Mouse (Mus musculus) limb, embryonic 10.5 days (tissue): ENCODE data around the gene Fcamr. TPM values are rescaled to one million over a fixed set of nuclear protein-coding genes. Genes with fewer than 3 reads are reported as not detected.

Source experiments
- DNase-seq: peaks from one replicate; pipeline ENCODE4 v3.0.0-alpha.2; 2017; ENCODE audit warnings: low spot score
- H3K27ac ChIP-seq: fragments of 300-500 bp; sonication (generic); 2 replicates; pipeline ENCODE4 v1.5.1; 2016; ENCODE audit warnings: mild to moderate bottlenecking
- H3K27me3 ChIP-seq: fragments of 300-500 bp; sonication (generic); 2 replicates; pipeline ENCODE4 v1.6.1; 2016; ENCODE audit warnings: low read depth, mild to moderate bottlenecking; ENCODE audit not compliant: poor library complexity, severe bottlenecking
- H3K36me3 ChIP-seq: fragments of 300-500 bp; sonication (generic); 2 replicates; pipeline ENCODE4 v1.6.1; 2016; ENCODE audit warnings: mild to moderate bottlenecking, moderate library complexity
- H3K4me1 ChIP-seq: fragments of 300-500 bp; sonication (generic); 2 replicates; pipeline ENCODE4 v1.6.1; 2016
- H3K4me3 ChIP-seq: fragments of 300-500 bp; sonication (generic); 2 replicates; pipeline ENCODE4 v1.5.1; 2016; ENCODE audit warnings: mild to moderate bottlenecking, moderate library complexity
- H3K9me3 ChIP-seq: fragments of 300-500 bp; sonication (generic); replicated peaks from 2 replicates; pipeline ENCODE4 v1.6.1; 2016; ENCODE audit warnings: mild to moderate bottlenecking
- WGBS: fragments of 180-500 bp; shearing (Covaris S2); methylation state at CpG from one replicate; pipeline ENCODE4 v1.1.7; 2016; 5-methylcytosine and 5-hydroxymethylcytosine counted together
- polyA plus RNA-seq: library from polyadenylated mRNA; unstranded; fragments of >200 nt; fragmentation: Nextera tagmentation; extraction: Ambion mirVana; gene quantifications from 2 replicates; pipeline ENCODE4 v1.2.1, GENCODE M21; 2016

Gene Fcamr
- polyA plus RNA-seq, 1 experiment from 2014 or later, result not detected

GRCm38 (mm10) chr1:130841621-130842020 is 40.9 kb downstream of the Fcamr start:
- Histone ChIP-seq H3K9me3 (no peaks in the 10 kb centered on the region), H3K27ac (no peak overlapping the region), H3K4me1 (0 out of 2 replicates have a peak, but pooled peaks cover 12% of the 10 kb centered on the region), H3K27me3 (no peaks in the 10 kb centered on the region), H3K4me3 (no peak overlapping the region), H3K36me3 (no peaks in the 10 kb centered on the region)
- 87% methylated on average over 7 of the region's 7 CpGs for WGBS
- DNase-seq, result no peak

- Histone ChIP-seq H3K27me3 (no peaks in the 10 kb centered on the region), H3K36me3 (no peaks in the 10 kb centered on the region), H3K27ac (no peak overlapping the region), H3K9me3 (no peaks in the 10 kb centered on the region), H3K4me1 (0 out of 2 replicates have a peak, but pooled peaks cover 12% of the 10 kb centered on the region), H3K4me3 (no peak overlapping the region)
- DNase-seq, result no peak
- WGBS, result 90% methylated on average over 7 of the region's 7 CpGs
Observed at GRCm38 (mm10) chr1:130844516-130844915, 43.8 kb downstream of the Fcamr start.

GRCm38 (mm10) chr1:130849530-130850214 is 49.0 kb downstream of the Fcamr start:
- no peak for DNase-seq
- Histone ChIP-seq H3K27me3 (no peaks in the 10 kb centered on the region), H3K4me3 (no peak overlapping the region), H3K9me3 (no peaks in the 10 kb centered on the region), H3K4me1 (no peaks in the 10 kb centered on the region), H3K27ac (no peak overlapping the region), H3K36me3 (no peaks in the 10 kb centered on the region)
- 87% methylated on average over 10 of the region's 10 CpGs for WGBS

- Histone ChIP-seq H3K4me1 (no peaks in the 10 kb centered on the region), H3K9me3 (no peaks in the 10 kb centered on the region), H3K27me3 (no peaks in the 10 kb centered on the region), H3K36me3 (no peaks in the 10 kb centered on the region), H3K27ac (no peak overlapping the region), H3K4me3 (no peak overlapping the region)
- no peak for DNase-seq
- WGBS, result 90% methylated on average over 5 of the region's 5 CpGs
Observed at GRCm38 (mm10) chr1:130850405-130850804, 49.7 kb downstream of the Fcamr start.

GRCm38 (mm10) chr1:130854819-130855218 is 54.1 kb downstream of the Fcamr start:
- H3K4me3 ChIP-seq, result no peak overlapping the region
- H3K27me3 ChIP-seq, result no peaks in the 10 kb centered on the region
- H3K27ac ChIP-seq, result no peak overlapping the region
- H3K4me1 ChIP-seq, result no peaks in the 10 kb centered on the region
- no peaks in the 10 kb centered on the region for H3K9me3 ChIP-seq
- no peak for DNase-seq
- WGBS, result 89% methylated on average over 9 of the region's 9 CpGs
- H3K36me3 ChIP-seq, result no peaks in the 10 kb centered on the region

- Histone ChIP-seq H3K9me3 (no peaks in the 10 kb centered on the region), H3K36me3 (no peaks in the 10 kb centered on the region), H3K4me1 (no peaks in the 10 kb centered on the region), H3K27ac (no peak overlapping the region), H3K27me3 (no peaks in the 10 kb centered on the region), H3K4me3 (no peak overlapping the region)
- DNase-seq, result no peak
- WGBS, result 85% methylated on average over 2 of the region's 2 CpGs
Observed at GRCm38 (mm10) chr1:130855723-130856122, 55.0 kb downstream of the Fcamr start.

- H3K27me3 ChIP-seq, result no peaks in the 10 kb centered on the region
- no peaks in the 10 kb centered on the region for H3K4me1 ChIP-seq
- H3K27ac ChIP-seq, result no peak overlapping the region
- DNase-seq, result no peak
- no peaks in the 10 kb centered on the region for H3K36me3 ChIP-seq
- WGBS, result 80% methylated on average over 4 of the region's 4 CpGs
- no peak overlapping the region for H3K4me3 ChIP-seq
- H3K9me3 ChIP-seq, result no peaks in the 10 kb centered on the region
Observed at GRCm38 (mm10) chr1:130857456-130857855, 56.8 kb downstream of the Fcamr start.

- Histone ChIP-seq H3K9me3 (no peaks in the 10 kb centered on the region), H3K36me3 (no peaks in the 10 kb centered on the region), H3K27me3 (no peaks in the 10 kb centered on the region), H3K27ac (no peak overlapping the region), H3K4me3 (no peak overlapping the region), H3K4me1 (no peaks in the 10 kb centered on the region)
- DNase-seq, result no peak
- WGBS, result 89% methylated on average over 4 of the region's 4 CpGs
Observed at GRCm38 (mm10) chr1:130864238-130864637, 63.5 kb downstream of the Fcamr start.

Other genes with a start within 250 kb of the Fcamr start
- gene Zp3r, start 171.3 kb upstream of the Fcamr start, polyA plus RNA-seq, result not detected in 2 replicates
- gene C4bp, start 139.3 kb upstream of the Fcamr start, polyA plus RNA-seq, result not detected in 2 replicates
- gene Gm29427, start 85.1 kb upstream of the Fcamr start, polyA plus RNA-seq, result not detected in 2 replicates
- 6.0 and 8.2 TPM in 2 replicates for gene Yod1, start 83.6 kb upstream of the Fcamr start, polyA plus RNA-seq
- gene Pfkfb2, start 71.6 kb upstream of the Fcamr start, polyA plus RNA-seq, result 3.4 and 5.1 TPM in 2 replicates
- gene AA986860, start 68.9 kb upstream of the Fcamr start, polyA plus RNA-seq, result 0.23 and 0.38 TPM in 2 replicates
- not detected in 2 replicates for gene Pigr, start 25.8 kb downstream of the Fcamr start, polyA plus RNA-seq
- gene Fcmr, start 64.8 kb downstream of the Fcamr start, polyA plus RNA-seq, result 0.33 and 0.69 TPM in 2 replicates
- not detected in 2 replicates for gene Il24, start 86.6 kb downstream of the Fcamr start, polyA plus RNA-seq
- not detected in 2 replicates for gene Il20, start 110.5 kb downstream of the Fcamr start, polyA plus RNA-seq
- gene Il19, start 139.2 kb downstream of the Fcamr start, polyA plus RNA-seq, result 0.20 TPM in 1 of 2 replicates, not detected in the other
- not detected in 2 replicates for gene Il10, start 218.9 kb downstream of the Fcamr start, polyA plus RNA-seq